Comparison of ENCODE assay signal across 8 mouse cellular contexts in the genomic region with DNA sequence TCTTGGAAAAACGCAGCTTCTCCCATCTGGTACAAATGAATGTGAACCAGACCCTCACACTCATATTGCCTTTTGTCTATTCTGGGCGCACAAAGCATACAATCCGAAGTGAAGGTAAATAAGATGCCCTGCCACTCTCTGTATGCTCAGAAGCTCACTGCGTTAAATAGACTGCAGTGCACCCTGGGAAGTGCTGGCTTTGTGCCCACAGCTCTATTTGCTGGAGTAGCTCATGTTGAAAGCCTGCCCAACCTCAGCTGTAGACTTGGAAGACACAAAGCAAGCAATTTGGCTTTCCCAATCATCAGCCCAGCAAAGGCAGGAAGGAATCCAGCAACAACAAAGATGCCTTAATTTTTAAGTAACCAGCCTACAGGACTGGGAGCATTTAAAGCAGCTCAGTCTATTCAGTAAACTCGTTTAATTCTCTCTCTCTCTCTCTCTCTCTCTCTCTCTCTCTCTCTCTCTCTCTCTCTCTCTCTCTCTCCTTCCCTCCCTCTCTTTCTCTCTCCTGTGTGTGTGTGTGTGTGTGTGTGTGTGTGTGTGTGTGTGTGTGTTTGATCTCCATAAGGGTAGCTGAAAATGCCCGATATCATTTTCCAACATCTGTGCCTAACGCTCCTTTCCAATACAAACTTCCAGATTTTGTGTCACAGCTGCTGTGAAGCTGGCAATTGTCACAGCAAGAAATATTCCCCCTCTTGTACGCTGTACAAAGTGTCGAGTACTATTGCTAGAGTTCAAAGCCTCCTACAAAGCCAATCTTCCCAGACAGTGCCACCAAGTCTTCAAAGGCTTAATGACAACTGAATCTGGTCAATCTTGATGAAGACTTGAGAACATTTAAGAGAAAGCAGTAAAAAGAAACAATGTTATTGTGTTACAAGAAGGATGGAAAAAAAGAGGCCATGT.
DNase-seq lines count a peak whose midpoint lies in the region; ATAC-seq lines count a peak whose summit lies in the region.

No protein-coding gene starts in this region.

- no peaks in the 10 kb centered on the region for H3K36me3 ChIP-seq in forebrain, embryonic 15.5 days

- WGBS in forebrain, embryonic 15.5 days = 6% methylated on average over 9 of the region's 9 CpGs

- peak overlapping the region; percentile 20; the same call in 1 of the 2 replicates for H3K4me2 ChIP-seq in forebrain, embryonic 15.5 days (replicated peaks)

- DNase-seq in adrenal gland, postnatal 25 days = peak; percentile 10
- no peak for DNase-seq in adrenal gland, adult 8-10 months
- DNase-seq in adipocyte (ENCODE audit: low spot score) = peak; percentile 71
- DNase-seq in heart, postnatal 4 days = peak; percentile 78
- DNase-seq in left cerebral cortex, postnatal 36 days (ENCODE audit: low spot score in 2 of 2) = peak; percentile 57 to 70
- peak; percentile 28 for DNase-seq in ovary, postnatal 14 days (ENCODE audit: low spot score)
- no peak for DNase-seq in c-Kit-positive CD71-positive TER-119-positive erythroid progenitor cells, embryonic 14.5 days (ENCODE audit: low spot score)

- no peak overlapping the region for H3K9ac ChIP-seq in forebrain, embryonic 15.5 days (replicated peaks)

- no peaks in the 10 kb centered on the region for H3K27me3 ChIP-seq in forebrain, embryonic 15.5 days

- H3K27ac ChIP-seq in forebrain, embryonic 15.5 days (replicated peaks) = peak overlapping the region; percentile 73

- H3K4me3 ChIP-seq in forebrain, embryonic 15.5 days = no peak overlapping the region

- H3K9me3 ChIP-seq in forebrain, embryonic 15.5 days = no peaks in the 10 kb centered on the region

- H3K4me1 ChIP-seq in forebrain, embryonic 15.5 days = peaks cover 16% of the 10 kb centered on the region

- peak; percentile 96 for ATAC-seq in forebrain, embryonic 15.5 days (replicated peaks)

- intact Hi-C loops in left cerebral cortex, postnatal 36 days (cut with DNase I) = no loop called here

Comparison
In these comparisons a context has a peak if more than half of its experiments do, and no peak if none do; other contexts are left out.
1. DNase-seq: peak in adrenal gland, postnatal 25 days (single experiment), adipocyte (single experiment), heart, postnatal 4 days (single experiment), left cerebral cortex, postnatal 36 days (2 of 2) and ovary, postnatal 14 days (single experiment); none in adrenal gland, adult 8-10 months (single experiment) and c-Kit-positive CD71-positive TER-119-positive erythroid progenitor cells, embryonic 14.5 days (single experiment).